Mouse (Mus musculus) lung, postnatal 14 days (tissue): ENCODE measurements around the gene Kdm2a.

Experiments used
- DNase-seq: peaks from one replicate; pipeline ENCODE4 v3.0.0; 2021

The Kdm2a gene

DNA sequence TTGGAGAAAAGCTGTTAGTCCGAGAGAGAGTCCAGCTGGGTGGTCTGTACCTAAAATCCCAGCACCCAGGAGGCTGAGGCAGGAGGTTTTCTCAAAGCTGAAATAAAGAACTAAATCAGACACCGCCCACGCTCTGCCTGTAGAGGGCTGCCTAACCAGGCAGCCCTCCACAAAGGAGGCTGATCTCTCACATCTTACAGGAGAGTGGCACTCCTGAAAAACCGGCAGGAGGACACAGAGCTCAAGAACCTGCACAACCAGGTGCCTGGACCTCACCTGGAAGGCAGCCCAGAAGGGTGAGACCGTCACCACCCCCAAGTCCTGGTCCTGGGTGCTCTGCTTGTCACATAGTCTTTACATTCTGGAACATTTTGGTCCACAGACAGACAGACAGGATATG, 100.2 kb downstream of the Kdm2a start:
- no peak for DNase-seq

DNA sequence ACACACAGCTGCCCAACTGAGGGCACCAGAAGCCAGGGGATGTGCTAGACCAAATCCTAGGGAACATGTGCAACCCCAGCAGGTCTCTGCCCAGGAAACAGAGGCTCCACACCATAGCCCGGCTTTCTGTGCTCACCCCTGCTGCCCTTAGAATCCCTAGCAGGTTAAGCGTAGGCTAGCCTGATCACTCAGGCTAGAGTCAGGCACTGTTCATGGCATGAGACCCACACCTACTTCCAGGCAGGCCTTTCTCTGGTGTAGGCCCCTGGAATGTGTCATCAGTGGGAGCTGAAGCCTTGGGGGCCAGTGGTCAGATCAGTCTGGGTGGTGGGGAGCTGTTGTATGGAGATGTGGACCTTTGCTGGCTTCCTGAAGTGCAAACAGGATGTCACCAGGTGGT, 101.5 kb downstream of the Kdm2a start:
- DNase-seq = no peak

DNA sequence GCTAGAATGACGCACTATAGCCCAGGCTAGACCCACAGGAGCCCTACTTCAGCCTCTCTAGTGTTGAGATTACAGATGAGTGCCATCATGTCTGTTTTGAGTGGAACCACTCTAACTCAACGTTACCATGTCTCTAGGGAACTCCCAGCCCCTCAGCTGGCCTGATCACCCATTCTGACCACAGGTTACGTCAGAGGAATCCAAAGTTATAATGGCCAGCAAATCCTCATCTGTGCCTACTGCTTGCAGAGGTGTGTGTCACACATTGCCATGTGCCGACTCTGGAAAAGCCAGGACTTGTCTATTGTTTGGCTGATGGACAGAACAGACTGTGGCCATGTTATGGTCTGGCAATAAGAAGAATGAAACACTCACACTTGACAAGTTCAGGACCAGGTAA, 102.7 kb downstream of the Kdm2a start:
- no peak for DNase-seq

DNA sequence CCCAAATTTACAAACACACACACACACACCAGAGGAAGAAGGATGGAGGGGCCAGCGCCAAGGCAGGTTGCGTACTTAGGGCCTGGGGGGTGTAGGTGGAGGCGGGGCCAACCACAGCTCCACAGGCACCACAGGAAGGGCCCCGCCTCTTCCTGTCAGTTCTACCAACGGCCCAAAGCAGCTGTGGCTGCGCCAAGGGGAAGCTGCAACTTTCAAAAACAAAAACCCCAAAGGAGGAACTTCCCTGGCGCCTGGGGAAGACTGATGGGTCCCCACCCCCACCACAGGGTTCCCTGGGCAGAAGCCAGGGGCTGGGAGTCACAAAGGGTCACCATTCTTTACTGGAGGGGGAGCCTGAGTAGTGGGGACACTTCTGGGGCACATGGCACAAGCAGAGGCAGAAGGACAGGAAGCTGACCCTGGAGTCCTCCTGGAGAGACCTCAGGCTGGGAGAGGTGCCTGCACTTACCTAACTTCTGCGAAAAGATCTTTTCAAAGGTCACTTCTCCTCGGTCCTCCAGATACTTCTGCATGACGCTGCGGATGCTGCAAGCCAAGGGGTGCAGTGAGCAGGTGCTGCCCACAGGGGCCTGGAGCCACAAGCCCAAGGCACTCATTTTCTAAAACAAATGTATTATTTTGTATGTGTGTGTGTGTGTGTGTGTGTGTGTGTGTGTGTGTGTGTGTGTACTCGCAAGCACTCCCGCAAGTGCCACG, 103.5 kb downstream of the Kdm2a start:
- DNase-seq = peak; percentile 71

DNA sequence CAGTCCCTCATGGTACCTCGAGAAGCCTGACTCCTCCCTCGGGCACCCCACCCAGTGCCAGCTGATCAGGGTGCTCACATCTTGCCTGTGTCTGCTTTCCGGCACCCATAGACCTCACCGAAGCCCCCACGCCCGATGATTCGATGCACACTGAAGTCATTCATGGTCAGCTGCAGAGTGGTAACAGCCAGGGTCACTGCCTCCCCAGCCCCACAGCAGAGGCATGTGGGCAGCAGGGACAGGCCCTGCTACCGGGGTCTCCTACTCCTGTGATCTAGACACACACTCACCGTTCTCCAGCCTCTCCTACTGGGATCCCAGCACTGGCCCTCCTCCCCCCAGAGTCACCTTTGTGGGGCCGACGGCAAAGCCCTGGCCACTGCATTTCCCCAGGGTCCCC, 106.9 kb downstream of the Kdm2a start:
- no peak for DNase-seq

DNA sequence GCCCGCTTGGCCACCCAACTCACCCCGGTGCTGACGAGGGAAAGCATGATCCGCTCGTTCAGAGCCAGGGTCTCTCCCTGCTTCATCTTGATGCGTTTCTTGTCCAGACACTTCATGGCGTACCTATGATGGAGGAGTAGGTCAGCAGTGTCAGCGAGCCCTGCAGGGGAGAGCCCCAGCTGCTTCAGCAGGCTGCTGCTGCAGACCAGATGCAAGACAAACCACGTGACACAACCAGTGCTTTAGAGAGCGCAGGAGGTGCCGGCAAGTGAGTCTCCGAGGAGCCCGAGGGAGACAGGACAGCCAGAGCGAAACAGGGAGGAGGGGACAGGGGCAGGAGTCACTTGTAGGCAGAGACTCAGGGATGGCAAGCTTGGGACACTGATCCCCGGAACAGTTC, 107.3 kb downstream of the Kdm2a start:
- DNase-seq = no peak

DNA sequence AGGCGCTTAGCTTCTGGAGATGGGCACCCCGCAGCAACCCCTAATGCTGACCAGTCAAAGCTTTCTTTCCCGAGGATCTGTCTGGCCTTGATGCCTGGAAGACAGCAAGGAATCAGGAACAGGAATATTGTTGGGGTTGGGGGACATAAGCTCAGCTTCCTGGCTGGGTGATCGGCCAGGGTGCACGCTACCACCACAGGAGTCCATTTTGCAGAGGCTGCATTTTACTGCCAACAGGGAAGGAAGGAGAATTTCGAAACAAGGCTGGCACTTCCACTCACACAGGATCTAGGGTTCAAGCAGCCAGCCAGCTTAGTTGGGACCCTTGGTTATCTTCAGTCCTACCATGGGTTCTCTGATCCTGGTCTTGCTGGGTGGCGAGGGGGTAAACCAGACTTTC, 114.4 kb downstream of the Kdm2a start:
- DNase-seq = no peak

DNA sequence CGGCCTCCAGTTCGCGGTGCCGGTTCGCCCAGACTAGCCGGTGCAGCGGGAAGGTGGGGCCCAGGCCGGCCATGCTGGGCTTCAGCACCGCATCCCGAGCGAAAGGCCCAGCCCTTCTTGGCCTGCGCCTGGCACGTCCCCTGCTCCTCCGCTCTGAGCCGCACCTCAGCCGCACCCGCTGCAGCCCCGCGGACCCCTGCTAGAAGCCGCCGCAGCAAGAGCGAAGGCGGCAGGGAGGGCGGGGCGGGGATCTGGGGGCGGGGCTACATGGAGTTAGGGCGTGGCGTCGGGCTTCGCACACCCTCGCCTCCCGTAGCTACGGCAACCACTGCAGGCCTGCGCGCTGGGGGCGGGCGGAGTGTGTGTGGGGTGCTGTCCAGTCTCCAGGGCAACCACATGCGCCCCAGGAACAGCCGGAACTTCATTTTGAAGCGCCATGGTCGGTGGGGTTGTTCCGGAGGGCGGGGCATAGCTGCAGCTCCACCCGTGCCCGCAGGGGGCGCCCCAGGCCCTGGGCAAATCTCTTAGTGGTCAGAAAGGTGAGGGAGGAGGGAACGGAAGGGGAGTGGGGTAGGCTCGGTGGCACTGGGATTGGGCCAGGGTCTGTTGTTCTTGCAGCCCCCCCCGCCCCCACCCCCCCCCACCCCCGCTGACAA, 115.1 kb downstream of the Kdm2a start, which contains the start of gene Ankrd13d:
TSS of gene Ankrd13d (minus strand) at position 240 of the 656 bp plus-strand sequence.
- peak; percentile 83 for DNase-seq

DNA sequence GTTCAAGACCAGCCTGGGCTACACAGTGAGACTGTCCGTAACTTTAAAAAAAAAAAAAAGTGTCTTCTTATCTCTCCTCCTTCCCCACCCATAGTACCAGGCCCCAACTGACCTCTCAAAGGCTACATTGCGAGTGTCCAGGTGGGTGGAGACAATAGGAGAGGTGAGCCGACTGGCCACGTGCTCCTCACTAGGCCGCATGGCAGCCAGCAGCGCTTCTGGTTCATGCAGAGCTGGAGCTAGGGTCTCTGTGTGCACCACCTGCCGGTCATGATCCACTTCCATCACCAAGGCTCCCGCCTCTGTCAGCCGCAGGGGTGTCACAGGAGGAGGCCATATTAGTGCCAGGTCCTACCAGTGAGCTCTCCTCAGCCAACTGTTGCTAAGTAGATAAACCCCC, 117.7 kb downstream of the Kdm2a start:
- no peak for DNase-seq

DNA sequence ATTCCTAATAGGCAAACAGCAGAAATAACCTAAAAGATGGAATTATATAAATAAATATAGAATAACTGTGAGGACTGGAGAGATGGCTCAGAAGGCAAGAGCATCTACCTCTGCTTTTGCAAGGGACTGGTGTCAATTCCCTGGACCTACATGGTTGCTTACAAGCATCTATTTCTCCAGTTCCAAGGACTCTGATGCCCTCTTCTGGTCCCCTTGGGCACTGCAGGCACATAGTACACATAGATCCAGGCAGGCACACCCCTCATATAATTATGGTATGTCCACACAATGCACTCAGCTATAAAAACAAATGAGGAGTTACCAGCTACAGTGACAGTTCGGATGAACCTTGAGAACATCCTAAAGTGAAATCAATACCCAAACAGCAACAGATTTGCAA, 118.6 kb downstream of the Kdm2a start:
- DNase-seq = no peak

DNA sequence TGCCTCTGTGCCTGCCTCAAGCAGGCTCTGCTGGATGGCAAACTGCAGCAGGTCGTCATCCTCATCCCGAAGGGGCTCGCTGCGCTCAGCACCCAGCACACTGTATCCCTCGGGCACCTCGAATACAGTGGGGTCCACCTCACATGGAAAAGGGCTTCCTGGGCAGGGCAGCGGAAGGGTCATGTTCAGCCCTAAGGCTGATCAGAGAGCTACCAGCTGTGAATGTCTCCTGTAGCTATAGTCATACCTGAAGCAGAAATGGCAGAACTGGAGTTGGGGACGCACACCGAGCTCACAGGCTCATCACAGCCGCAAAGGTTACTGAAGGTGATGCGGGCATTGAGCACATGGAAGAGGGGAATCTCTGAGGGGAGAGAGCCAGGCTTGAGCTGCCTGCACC, 127.1 kb downstream of the Kdm2a start:
- no peak for DNase-seq

DNA sequence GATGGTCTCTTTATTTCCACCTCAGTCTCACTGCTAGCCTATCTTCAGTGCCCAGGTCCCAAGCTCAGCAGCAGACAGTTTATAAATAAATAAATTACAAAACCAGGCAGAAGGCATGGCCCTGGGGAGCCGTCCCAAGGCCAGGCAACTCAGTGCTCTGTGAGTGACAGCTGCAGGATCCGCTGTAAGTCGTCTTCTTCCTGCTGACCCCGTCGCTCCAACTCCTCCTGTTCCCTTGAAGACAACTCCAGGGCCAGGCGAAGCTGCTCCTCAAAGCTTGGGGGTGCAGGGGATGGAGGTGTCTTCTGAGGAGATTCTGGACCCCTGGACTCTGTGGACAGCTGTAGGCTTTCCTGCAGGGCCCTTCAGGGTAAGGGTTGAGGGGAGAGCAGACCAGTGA, 127.9 kb downstream of the Kdm2a start:
- no peak for DNase-seq

DNA sequence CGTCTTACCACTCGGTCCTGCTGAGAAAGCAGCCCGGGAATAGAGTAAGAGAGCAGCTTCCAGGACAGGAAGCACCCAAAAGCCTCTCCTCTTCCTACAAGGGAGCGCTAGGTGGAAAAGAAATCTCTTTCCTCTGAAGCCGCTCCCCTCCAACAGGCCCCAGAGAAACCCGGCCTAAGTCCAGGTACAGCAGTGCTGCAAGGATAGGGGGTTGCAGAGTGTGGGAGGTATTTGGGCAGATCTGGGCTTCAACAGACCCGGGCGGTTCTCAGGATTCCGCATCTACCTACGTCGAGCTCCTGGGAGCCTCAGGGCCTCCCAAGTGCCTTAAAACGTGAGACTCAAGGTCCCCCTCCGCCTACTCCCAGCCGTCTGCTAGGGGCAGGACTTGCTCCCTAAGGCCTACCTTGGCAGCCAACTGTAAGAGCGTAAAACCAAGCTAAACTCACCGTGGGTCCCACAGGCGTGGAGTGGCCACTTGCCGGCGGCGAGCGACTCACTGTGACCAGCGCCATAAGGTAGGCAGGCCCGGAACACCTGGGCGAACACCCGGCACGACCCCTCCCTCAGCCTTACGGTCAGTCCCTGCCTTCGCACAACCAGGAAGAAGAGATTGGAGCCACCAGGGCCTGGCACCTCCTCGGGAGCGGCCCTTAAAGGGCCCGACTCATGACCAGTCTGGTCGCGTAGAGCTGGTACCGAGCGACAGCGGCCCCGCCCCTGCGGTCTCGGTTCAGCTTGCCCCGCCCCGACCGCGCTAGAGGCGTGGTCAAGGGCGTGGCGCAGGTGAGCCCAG, 129.3 kb downstream of the Kdm2a start, which contains the start of gene Ssh3:
TSS of gene Ssh3 (minus strand) at position 615 of the 796 bp plus-strand sequence.
- DNase-seq = peak; percentile 77

DNA sequence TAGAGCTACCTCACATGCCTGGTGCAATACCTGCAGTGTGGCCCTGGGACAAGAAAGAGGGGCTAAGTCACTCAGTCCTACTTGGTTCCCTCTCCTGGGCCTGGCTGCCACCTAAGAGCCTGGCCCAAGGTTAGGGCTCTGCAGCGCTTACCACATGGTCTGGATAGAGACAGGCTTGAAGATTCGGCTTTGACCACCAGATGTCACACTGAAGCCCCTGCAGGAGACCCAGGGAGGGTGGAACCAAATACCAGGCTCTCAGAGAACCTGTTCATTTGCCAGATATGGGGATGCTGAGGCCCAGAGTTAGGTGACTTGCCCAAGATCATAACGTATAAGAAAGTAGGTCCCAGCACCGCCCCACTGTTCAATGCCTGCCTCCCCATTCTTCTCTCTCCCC, 132.1 kb downstream of the Kdm2a start:
- DNase-seq = no peak
